Mouse (Mus musculus) urinary bladder, postnatal 14 days (tissue): Measurements from ENCODE around the gene Acat3.
"Not testable (repeated sequence)": the region's sequence is repeated elsewhere in the genome, so short reads cannot be mapped to it uniquely, and the experiment has no call there.

ENCODE experiments used
- DNase-seq: peaks from one replicate; pipeline ENCODE4 v3.0.0; 2021; ENCODE audit warnings: low spot score

Gene Acat3

DNA sequence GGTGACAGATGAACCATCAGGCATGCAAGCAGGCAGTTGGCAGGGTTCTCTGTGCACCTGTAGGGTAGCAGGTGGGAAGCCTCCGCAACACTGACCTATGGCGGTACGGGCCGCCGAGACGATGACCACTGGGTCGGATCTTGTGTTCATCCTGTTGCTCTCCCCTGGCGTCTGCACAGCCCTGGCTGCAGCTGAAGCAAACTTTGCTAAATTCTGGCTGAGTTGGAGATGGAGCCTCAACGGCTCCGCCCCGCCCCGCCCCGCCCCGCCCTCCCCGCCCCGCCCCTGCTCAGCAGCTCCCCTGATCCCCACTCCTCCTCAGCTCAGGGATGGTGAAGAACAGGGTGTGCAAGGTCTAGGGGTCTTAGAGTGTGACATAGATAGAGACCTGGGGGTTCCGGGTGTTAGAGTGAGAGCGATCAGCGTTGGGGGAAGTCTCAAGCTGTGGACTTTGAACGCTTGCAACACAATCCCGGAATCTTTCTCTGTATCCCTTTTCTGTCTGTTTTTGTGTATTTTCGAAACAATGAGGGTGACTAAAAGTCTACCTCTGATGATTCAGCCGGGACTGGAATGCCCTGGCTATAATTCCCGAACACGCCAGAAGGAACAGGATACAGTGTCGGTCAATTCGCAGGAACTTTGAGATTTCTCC, at the start of gene Acat3:
Gene Acat3, minus strand, starts transcription at position 450 of the 655 bp plus-strand sequence.
- no peak for DNase-seq

DNA sequence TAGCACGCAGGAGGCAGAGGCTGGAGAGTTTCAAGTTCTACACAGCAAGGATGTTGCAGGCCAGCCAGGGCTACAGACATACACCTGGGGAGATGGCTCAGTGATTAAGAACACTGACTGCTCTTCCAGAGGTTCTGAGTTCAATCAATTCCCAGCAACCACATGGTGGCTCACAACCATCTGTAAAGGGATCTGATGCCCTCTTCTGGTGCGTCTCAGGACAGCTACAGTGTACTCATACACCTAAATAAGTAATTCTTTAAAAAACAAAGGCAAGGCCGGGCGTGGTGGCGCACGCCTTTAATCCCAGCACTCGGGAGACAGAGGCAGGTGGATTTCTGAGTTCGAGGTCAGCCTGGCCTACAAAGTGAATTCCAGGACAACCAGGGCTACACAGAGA, 47.7 kb upstream of the Acat3 start:
- DNase-seq: not testable (repeated sequence)

DNA sequence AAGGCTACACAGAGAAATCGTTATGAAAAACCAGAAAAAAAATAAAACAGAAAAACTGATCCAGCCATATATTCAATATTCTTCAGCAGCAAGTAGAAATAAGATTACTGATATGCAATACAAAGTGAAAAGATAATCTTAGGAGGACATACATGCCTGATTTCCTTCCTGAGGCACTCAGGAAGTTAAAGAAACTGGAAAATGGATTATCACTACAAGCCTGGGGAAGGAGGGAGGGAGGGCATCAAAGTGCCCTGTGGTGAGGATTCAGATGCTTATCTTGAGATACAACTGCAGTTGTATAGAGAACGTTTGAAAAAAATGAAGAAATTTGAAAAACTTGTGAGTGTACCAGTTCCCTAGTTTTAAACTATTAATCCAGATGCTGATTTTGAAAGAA, 43.6 kb upstream of the Acat3 start:
- DNase-seq: no peak

DNA sequence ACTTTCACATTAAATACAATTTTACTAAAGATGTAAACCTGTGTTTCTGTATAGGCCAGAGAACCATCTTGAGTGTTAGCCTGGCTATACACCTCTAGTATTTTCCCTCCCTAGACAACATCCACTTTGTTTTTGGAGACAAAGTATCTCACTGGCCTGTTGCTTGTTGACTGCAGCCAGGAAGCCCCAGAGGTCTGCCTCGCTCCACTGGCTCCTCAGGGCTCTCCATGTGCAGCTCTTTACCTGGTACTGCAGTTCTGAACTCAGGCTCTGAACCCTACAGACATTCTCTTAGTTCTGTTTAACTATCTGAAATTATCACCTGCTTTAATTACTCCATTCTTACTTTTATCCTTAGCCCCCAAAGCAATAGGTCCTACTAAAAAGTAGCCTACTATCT, 38.1 kb upstream of the Acat3 start:
- DNase-seq: no peak

DNA sequence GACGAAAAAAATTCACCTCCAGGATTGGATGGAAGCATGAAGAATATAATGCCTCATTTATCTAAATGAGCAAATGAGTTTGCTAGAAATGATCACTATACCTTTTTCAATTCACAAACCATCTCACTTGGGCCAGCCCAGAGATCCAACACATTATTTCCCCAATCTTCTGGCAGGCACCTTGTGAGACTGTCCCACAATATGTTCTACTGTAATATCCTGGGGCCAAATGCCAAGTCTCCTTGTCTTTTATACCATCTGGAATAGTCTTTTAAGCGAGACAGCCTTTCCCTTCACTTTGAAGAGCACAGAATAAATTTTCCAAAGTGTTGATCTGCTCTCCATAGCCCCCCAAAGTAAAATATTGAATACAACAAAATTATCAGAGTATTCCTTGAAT, 33.5 kb upstream of the Acat3 start:
- DNase-seq: no peak

DNA sequence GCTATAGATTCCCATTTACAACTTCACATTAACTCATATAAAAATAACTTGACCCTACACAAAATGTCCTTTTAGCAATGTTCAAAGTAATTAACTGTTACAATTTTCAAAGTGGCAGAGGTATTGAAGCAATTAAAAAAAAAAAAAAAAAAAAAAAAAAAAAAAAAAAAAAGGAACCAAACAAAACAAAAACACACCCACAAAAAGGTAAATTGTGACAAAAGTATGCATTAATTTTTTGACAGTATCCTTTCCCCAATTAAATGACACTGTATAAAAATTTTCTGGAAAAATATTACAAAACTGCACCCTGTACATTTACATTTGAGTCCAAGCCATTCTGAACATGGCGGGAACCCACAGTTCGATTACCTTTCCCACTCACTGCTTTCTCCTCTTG, 26.8 kb upstream of the Acat3 start:
- DNase-seq: no peak

DNA sequence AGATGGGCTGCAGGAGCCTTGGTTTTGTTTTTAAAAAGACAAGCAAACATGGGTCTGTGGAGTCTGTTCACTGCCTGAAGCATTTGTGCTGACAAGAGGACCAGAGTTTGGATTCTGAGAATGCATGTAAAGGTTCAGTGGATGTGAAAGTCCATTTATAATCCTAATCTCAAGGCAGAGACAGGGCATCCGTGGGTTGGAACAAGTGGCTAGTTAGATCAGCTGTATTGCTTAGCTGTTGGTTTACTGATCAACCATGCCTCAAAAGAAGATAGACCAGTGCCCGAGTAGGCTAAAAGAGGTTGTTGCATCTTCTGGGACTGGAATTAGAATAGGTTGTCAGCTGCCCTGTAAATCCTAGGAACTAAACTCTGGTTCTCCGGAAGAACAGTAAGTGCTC, 23.1 kb upstream of the Acat3 start:
- no peak for DNase-seq

DNA sequence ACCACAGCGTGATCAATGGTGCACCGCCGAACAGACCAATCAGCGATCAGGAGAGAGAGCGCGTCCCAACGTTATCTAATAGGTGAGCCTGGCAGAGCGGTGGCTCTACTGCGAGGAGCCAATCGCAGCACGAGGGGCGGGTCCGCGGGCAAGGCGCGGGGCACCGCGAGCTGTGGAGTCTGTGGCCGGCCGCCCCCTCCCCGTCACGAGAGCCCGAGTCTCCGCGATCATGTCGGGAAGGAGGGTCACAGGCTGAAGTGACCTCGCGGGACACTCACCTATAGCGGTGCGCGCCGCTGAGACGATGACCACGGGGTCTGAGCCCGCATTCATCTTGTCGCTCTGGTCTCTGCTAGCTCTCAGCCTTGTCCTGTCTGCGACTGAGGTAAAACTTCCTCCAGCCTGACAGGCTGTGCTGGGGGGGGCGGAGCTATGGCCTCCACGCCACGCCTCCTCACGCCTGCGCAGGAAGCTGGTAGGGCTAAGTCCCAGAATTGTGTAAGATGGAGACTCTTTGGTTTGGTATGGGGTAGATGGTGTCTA, 20.0 kb upstream of the Acat3 start, which contains the start of gene Acat2:
Gene Acat2, minus strand, starts transcription at position 417 of the 543 bp plus-strand sequence.
- peak; percentile 93 for DNase-seq

DNA sequence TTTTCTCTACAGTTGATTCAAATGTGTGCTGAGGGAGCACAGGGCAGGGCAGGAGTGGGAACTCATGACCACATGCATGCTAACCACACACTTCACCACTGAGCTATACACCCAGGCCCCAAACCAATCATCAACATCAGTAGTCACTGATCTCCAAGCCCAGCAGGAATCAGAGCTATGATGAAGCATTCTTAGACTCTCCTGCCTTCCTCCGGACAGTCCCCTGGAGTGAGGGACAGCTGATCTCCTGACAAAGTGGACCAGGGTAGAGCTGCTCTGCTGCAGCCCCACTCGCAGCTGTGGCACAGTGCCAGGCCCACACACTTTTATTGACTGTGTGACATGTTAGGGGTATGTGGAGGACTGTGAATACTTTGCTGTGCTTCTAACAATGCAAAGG, 19.0 kb upstream of the Acat3 start:
- not testable (repeated sequence) for DNase-seq

DNA sequence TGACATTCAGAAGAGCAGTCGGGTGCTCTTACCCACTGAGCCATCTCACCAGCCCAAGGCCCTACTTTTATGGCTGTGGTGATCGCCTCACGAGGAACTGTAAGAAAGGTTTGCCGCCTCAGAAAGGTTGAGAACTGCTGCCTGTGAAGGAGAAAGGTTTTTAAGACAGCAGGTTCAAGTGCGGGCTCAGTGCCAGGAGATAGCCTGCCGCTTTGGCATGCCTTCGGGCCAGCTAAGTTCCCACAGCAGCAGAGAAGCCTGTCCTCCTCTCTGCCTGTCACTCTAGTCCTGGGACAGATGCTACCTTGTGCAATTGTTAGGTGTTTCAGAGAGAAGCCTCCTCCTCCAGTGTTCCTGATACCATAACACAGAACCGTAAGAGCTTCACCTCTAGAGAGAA, 16.3 kb upstream of the Acat3 start:
- DNase-seq: no peak

DNA sequence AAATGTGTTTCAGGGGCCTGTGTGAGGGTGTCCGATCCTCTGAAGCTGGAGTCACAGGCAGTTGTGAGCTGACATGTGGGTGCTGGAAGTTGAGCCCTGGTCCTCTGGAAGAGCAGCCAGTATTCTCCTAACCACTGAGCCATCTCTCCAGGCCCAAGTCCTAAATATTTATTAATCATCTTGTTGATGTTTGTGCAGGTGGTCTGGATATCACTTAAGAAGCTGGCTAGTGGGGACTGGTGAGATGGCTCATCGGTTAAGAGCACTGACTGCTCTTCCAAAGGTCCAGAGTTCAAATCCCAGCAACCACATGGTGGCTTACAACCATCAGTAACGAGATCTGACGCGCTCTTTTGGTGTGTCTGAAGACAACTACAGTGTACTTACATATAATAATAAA, 9.3 kb upstream of the Acat3 start:
- no peak for DNase-seq

DNA sequence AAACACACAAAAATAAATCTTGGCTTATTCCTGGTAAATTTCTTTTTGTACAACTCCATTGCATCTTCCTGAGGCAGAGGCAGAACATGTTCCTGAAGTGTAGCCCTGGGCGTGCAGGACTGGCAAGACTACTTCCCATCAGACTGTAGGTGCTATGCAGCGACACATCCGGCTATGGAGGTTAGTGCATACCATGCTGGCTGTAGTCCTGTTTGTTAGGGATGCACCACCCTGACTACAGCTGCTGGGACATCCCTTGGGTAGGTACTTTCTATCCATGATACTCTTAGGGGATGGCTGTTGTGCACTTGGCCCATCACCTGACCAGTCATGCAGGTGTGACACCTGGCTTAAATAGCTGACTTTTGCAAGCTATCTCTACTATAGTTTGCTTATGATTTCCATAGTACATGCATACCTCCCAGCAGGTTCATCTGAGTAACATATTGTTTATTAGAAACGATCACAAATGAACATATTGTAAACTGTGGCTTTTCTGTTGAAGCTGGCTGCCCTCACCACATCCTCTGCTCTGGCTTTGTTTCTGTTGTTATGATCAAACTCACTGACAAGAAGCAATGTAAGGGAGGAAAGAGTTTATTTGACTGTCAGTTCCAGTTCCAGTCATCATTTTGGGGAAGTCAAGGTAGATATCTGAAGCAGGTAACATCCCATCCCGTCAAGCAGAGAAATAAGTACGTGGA, 2.2 kb upstream of the Acat3 start:
- no peak for DNase-seq

DNA sequence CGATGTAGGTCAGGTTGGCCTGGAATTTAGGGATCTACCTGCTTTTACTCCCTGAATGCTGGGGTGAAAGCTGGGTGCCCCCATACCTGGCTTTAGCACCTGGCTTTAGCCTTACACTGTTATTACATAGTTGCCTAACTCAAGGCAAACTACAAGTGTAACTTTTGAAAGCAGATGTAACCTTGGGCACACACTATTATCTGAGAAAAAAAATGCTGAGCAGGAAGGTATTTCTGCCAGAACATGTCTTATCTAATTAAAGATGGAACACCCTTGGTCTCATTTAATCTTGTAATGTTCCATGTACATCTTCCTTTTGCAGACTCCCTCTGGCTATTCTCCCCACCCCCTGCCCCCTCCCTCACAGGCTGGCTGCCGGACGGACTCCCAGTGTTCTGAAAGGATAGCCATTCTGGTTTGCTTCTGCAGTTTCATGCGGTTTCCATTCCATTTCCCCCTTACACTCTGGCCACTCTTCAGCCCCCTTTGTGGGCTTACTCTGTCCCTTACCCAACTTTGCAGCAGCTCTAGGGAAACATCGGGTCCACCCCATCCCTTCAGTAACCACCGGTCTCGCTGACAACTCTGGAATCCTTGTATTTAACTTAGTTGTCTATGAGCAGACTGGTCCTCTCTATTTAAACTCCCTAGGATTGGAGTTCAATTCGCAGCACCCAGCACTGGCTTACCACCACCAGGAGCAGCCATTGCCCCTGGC, 1.3 kb upstream of the Acat3 start:
- DNase-seq: no peak

DNA sequence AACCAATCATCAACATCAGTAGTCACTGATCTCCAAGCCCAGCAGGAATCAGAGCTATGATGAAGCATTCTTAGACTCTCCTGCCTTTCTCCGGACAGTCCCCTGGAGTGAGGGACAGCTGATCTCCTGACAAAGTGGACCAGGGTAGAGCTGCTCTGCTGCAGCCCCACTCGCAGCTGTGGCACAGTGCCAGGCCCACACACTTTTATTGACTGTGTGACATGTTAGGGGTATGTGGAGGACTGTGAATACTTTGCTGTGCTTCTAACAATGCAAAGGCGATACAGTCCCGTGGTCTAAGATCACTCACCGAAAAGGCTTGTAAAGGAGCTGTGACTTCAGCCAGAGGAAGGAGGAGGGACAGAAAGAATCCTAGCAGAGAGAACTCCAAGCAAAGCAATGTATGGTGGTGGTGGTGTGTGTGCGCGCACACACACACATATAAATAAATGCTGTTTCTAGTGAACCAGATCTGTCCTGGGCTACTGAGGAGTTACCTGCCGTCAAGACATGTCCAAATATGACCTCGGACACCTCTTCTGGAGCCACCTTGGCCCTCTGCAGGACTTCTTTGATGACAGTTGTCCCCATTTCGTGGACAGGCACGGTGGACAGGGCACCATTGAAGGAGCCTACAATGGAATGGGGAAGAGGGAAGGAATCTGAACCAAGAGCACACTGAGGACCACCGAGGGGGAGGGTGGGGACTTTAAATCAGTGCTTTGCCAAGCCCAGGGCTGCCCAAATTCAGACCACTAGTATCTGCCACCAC, 837 bp downstream of the Acat3 start:
- DNase-seq: not testable (repeated sequence)

DNA sequence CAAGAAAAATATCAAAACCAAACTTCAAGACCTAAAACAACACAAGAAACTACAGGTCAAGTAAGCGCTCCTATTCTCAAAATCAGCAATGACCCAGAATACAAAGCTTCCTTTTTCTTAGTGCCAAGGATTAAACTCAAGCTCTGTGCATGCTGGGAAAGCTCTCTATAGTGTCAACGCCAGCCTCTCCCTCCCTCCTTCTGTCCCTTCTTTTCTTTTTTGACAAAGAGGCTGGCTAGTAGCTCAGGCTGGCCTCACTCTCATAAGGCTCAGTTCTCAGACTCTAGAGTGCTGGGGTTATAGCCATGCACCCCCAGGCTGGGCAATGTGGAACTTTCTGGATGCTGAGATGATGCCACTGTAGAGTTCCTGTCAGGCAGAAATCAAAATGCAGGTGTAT, 2.3 kb downstream of the Acat3 start:
- DNase-seq: no peak

DNA sequence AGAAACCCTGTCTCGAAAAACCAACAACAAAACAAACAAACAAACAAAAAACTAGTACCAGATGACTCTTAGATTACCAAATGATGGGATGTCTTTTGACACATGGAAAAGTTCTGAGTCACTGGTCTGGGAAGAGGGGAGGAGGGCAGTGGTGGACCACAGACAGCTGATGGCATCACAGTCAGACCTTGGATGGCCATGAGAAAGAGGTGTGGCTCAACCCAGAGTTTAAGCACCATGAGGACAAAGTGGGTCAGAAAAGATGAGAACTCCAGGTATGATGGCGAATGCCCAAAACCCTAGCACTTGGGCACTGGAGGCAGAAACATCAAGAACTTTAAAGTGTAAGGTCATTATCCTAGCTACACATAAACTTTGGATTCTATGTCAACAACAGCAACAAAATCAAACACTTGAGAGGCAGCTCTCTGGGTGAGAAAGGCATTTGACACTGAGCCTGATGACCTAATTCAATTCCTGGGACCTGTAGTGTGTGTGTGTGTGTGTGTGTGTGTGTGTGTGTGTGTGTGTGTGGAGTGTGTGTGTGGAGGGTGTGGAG, 2.9 kb downstream of the Acat3 start:
- DNase-seq: no peak

DNA sequence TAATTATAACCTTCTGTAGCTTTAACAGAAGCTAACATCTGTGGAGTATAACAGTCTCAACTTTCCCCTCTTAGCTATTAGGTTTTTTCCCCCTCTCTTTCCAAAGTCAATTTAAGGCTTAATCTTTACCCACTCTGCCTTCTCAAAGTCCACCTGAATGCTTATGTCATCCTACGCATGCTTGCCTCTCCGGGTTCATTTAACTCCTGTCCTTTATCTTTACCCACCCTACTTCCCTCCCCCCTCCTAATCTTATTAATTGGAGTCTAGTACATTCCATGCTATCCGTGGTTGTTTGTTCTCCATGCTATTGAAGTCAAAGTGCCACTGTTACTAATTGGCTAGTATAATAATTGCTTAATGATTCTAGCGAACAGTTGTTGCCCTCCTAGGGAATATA, 4.7 kb downstream of the Acat3 start:
- DNase-seq: no peak

DNA sequence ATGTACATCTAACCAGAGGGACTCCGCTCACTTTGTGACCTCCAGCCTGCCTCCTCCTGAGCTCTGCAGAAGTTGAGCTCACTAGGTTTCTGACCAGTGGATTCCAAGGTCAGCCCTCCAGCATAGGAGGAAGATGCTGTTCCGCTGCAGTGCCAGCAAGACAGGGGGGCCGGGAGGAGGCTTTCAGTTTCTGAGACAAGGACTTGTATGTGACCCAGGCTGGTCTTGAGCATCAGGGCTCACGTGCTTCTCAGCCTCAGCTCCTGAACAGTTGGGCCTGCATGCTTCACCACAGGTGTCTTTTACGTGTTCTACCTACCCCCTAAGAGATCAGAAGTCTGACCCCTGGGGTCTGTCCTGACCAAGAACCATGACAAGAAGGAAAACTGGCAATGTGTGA, 8.8 kb downstream of the Acat3 start:
- DNase-seq: not testable (repeated sequence)

DNA sequence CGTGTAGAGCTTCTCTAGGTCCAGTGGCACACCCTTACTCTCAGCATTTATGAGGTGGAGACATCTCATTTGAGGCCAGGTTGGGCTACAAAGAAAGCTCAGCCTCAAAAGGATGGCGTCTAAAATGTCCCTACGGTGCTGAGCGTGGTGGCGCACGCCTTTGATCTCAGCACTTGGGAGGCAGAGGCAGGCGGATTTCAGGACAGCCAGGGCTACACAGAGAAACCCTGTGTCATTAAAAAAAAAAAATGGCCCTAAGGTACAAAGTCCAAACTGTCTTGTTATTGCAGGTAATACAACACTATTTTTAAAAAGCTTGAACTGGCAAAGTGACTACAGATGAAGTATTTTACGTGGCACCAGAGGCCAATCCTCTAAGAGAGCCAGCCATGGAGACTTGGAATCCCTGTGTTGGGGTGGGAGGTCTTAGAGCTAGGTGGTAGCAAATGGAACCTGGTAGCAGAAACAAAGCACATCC, 14.7 kb downstream of the Acat3 start:
- DNase-seq: no peak

DNA sequence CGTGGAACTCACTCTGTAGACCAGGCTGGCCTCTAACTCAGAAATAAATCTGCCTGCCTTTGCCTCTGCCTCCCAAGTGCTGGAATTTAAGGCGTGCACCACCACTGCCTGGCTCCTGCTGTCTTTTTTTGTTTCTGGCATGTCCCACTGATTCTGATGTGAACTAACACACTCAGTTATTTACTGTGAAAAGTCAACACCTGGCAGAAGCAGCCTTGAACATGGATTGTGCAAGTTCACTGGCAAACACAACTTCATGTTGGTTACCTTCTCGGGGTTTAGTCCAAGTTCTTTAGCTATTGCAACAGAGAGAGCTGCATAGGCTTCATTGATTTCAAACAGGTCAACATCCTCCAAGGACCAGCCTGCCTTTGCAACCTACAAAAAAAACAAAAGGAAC, 15.4 kb downstream of the Acat3 start:
- no peak for DNase-seq

DNA sequence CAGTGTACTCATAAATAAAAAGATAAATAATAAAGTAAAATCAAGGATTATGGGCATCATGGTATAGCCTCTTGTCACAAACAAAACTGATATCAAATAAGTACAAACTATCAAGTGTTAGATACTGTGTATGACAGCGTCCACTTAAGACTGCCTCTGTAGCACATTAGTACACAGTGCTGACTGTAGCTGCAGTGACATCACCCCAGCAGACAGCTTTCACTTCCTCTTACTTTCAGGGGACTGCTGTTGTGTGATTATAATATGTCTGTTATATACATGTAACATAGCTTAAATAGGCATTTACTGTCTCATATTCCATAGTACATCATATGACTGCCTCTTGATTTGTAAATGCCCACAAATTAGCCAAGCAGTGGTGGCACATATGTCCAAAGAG, 19.3 kb downstream of the Acat3 start:
- DNase-seq: no peak
